Mouse (Mus musculus) gastrocnemius, postnatal 4 days (tissue): ENCODE measurements around the gene Abat. TPM values are rescaled to one million over a fixed set of nuclear protein-coding genes. Genes with fewer than 3 reads are reported as not detected.

Source experiments
- DNase-seq, 2 experiments: peaks; one replicate each; pipeline ENCODE4 v3.0.0; 2021 to 2022; ENCODE audit warnings: low spot score in 2 of 2, mixed read lengths in 2 of 2
- total RNA-seq, 2 experiments: library from RNA; stranded (reverse); gene quantifications; 2 replicates each; pipeline ENCODE4 v1.2.3; 2021

Gene Abat
- total RNA-seq, 2 experiments from 2014 or later, result 9.7 to 10.5 TPM

DNA sequence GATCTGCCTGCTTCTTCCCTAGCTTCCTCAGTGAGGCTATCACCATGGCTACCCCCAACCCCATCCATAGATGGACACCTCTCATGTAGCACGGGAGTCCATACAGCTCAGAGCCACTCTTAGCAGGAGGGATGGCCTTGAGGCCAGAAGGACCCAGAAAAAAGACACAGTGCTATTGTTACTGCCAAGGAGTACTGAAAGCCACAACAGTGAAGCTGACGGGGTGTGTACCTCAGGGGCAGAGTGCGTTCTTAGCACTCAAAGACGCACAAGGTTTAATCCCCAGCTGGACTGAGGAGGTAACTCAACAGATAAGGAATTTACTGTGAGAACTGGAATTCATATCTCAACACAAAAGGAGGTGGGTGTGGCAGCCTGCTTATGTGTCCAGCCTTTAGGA lies 59.8 kb downstream of the Abat start:
- DNase-seq, result no peak

DNA sequence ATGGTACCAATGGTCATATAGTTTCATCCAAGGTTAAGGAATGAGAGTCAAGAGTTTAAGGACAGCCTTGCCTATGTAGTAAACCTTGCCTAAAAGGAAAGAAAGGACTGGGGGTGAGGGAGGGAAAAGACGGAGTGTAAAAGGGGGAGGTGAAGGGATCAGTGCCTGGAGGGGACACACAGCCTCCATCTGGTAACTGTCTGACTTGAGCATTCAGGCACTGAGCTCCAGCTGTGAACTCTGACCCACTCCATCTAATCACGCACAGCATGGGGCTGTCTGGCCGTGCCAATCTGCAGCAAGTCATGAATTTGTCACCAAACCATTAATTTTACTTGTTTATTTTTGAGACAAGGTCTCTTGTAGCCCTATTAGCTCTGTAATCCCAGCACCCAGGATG lies 60.5 kb downstream of the Abat start:
- no peak for DNase-seq

GRCm38 (mm10) chr16:8574316-8574715 lies 61.1 kb downstream of the Abat start:
- no peak for DNase-seq

- DNase-seq, result no peak
Measured at GRCm38 (mm10) chr16:8576111-8576510, 62.9 kb downstream of the Abat start.

GRCm38 (mm10) chr16:8576901-8577300 lies 63.7 kb downstream of the Abat start:
- no peak for DNase-seq

DNA sequence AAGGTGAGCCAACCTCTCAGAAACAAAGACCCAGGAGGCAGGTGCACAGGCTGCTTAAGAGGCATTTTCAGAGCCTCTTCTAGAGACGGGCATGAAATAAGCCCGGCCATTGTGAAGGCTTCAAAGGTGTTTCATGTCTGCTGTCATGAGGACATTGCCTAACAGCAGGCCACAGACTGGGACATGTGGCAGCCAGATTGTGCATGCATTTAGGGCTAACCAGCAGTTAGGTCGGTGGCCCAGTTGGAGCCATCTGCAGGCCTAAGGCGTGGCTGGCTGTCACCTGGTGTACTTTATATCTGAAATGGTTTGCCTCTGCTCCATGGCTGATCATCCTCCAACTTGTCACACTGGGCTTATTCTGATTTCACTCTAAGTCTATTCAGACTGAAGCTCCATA lies 65.1 kb downstream of the Abat start:
- no peak for DNase-seq

DNA sequence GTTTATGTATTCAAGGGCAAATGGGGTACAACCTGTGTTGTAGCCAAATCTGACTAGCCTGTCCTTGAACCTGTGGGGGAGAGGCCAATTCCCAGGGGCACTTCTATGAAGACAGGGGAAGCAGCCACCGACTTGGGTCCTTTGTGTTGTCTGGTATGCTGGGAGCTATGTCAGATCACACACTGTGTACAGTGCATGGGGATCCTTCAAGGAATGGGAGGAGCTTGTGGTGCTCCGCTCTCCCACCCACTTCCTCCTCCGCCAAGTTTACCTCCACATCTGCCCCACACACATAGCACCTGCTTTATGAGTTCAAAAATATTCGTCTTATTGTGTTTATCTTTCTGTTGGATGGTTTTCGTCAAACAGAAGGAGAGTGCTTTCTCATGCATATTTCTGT lies 66.3 kb downstream of the Abat start:
- DNase-seq, result peak in 1 of 2 experiments; percentile 11

- DNase-seq, result peak in 1 of 2 experiments; percentile 2
Measured at GRCm38 (mm10) chr16:8581661-8582239, 68.5 kb downstream of the Abat start.

DNA sequence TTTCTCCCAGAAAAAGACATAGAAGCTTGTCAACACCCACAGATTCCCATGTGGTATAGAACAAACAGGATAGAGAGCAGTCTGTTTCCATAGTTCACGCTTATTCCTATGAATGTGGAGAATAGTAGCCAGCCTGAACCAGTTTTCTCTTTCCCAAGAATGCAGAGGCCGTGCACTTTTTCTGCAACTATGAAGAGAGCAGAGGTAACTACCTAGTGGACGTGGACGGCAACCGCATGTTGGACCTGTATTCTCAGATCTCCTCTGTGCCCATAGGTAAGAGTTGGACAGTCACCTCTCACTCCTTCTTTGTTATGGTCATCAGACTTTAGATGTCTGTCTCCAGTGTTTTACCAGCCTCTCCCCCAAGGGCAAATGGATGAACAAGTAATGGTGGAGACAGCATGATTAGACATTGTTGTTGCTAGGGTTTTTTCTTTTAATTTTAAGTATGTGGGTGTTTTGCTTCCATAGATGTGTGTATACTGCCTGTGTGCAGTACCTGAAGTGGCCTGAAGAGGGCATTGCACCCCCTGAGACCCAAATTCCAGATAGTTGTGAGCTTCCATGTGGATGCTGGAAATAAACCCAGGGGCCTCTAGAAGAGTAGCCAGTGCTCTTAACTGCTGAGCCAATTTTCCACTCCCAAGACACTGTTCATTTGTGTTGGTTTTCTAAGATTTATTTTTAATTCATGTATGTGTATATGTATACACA lies 69.5 kb downstream of the Abat start:
- DNase-seq, result peak in 1 of 2 experiments; percentile 3

DNA sequence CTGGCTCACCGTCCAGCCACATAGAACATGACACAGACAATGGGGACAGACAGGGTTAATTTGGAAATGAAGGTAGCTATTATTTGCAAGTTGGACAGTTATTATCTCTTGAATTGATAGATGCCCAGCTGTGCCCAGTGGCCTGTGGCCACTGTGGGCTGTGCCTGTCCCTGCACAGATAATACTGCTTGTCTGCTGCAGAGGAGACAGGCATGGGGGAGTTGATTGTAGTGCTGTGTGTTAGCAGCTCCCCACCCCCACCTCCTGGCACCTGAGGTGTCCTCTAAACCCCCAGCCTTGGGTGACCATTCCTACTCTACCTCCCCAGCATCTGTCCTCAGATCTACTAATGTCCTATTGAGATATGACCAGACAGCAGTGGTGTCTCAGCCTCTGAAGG lies 71.0 kb downstream of the Abat start:
- no peak for DNase-seq

GRCm38 (mm10) chr16:8585056-8585455 lies 71.8 kb downstream of the Abat start:
- DNase-seq, result no peak

DNA sequence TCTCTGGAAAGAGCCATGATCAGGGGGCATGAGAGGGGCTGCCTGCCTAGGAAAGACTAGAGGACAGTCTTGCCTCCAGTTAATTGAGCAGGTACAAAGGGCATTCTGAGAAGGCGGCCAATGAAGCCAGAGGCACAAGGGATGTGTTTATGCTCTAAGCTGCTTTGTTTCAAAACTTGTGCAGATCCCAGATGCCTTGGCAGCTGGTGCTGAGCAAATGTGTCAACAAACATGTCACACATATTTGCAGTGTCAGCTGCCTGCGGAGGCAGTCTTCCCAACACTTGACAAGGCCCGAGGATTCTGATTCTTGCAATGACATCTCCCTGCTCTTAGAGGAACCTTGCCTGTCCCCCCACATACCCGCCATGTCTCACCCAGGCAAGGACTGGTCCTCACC lies 82.2 kb downstream of the Abat start:
- no peak for DNase-seq

- DNase-seq, result no peak
Measured at GRCm38 (mm10) chr16:8596336-8596735, 83.1 kb downstream of the Abat start.

GRCm38 (mm10) chr16:8597516-8597915 lies 84.3 kb downstream of the Abat start:
- no peak for DNase-seq

DNA sequence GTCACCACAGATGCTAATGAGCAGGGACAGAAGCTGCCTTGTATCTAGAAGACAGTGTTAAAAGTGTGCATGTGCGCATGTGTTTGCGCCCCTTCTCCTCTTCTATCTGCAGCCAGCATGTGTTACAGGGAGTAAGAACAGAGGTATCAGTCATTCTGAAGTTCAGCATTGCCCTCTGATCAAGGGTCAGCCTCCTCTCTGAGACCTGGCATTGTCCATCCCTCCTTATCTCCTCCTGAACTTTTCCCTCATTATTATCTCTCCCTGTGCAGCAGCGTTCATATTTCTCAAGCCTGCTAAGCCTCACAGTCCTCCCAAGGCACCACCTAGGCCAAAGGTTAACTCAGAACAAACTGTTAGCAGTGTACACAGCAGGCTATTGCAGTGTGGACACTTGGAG lies 90.6 kb downstream of the Abat start:
- DNase-seq, result no peak

- no peak for DNase-seq
Measured at GRCm38 (mm10) chr16:8610397-8610796, 97.2 kb downstream of the Abat start.

DNA sequence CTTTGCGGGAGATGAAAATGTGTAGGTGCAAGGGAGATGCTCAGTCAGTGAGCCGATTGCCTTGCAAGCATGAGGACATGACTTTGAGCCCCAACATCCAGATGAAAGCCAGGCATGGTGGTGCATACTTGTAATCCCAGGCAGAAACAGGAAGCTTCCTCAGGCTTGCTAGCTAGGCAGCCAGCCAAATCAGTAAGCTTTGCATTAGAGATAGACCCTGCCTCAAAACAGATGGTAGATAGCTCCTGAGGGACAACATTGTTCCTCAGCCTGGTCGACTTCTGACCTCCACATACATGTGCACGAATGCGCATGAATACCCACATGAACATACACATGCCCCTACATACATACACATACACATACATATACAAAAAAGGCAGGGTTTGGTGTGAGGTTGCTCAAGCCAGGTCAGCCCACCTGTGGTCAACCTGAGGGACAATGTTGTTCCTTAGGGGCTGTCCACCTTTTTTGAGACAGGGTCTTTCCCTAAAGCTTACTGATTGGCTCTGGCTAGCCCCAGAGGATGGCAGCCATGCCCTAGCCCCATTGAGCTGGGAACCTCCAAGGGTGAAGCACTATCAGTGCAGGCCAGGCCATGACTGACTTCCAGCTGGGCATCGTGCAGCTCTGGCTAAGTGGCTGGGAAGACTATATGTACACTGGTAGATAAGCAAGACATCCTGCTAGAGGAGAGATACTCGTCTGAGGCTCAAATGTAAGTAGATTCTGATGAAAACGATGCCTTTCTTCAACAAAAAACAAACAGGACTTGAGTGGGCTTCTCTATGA lies 99.2 kb downstream of the Abat start:
- no peak for DNase-seq

DNA sequence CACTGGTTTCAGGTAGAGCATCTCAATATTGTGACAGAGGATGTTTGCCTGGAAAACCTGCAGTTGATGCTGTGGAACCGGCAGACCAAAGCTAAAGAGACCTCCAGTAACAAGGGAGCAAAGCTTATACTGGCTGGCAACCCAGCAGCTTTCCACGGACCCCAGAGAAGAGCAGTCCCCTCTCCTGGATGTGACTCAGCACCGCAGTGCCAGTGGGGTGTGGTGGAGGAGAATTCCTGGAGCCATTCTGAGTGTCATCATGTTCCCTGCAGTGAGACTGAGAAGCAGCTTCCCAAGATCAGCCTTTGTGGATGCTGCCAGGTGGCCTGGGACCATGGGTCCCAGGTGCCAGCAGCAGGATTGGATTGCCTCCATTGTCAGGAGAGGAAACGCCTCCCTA lies 99.8 kb downstream of the Abat start:
- no peak for DNase-seq

DNA sequence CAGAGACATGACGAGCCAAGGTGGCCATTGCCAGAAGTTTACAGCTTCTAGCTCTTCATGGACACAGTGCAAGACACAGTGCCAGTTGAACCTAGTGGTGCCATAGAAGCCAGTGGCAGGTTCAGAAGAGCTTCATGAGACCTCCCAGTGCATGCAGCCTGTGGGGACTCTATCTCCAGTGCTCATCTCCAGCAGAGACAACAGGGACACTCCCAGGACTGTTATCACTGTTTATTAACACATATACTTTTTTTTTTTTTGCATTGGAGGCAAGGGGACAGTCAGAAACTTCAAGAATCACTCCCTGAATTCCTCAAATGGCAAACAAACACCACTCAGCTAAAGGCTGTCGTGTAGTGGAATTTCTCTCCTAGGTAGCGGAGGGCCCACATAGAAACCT lies 100.2 kb downstream of the Abat start:
- no peak for DNase-seq

GRCm38 (mm10) chr16:8619659-8620314 lies 106.6 kb downstream of the Abat start:
- DNase-seq, result no peak

DNA sequence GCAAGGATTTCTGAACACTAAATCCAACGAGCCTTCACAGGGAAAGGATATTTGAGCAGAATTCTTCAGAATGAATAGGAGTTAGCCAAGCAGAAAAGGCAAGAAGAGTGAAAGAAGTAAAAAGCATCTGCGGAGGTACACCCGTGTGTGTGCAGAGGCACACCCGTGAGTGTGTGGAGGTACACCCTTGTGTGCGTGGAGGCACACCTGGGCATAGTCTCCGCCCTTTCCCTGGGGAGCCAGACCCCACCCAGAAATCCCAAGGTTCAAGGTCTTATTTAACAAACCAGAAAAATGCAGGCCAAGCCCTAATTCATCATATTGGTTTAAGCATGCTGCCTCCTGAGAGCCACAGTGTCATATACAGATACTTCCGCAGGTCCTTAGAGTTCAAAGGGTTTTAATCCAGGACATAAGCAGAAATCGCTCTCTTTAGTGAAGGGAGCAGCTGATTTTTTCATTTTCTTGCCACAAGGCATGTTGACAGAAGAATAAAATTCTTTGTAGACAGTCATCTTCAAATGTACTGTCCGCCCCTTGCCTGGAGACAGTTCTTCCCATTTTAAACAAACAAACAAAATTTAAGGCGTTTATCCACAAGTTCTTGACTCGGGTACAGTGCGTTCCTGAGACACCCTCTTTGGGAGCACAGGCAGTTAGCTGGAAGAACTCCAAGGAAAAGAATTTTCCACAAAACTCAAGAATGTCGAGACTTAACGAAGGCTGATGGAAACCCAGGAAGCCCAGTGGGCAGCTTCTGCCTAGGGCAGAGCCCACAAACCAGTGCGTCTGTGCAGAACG lies 107.3 kb downstream of the Abat start:
- DNase-seq, result no peak
